ENCODE assay signal across 9 mouse cellular contexts in genomic region chr15:93744191-93744945, GRCm38 (mm10).
DNase-seq lines count a peak whose midpoint lies in the region; ATAC-seq and TF ChIP-seq lines count a peak whose summit lies in the region.
"Had no signal": no experiment of that assay in that cellular context is flagged by ENCODE, and none has a peak within 500 bp of the region (broad histone marks: within the 10 kb centered on the region; RNA-seq: fewer than 3 reads in every experiment).

No protein-coding gene starts in this region.

- no peak for TF ChIP-seq CTCF in embryonic fibroblast, embryonic 13.5 days (IDR thresholded peaks at IDR 0.05; ENCODE audit: borderline replicate concordance, insufficient read depth, low read length)

- 0 out of 2 replicates have a peak overlapping the region, but pooled peaks have one; percentile 15 for H3K27ac ChIP-seq in embryonic fibroblast, embryonic 13.5 days (ENCODE audit: insufficient read depth, low read length)
- H3K27ac ChIP-seq: hindbrain, embryonic 14.5 days had no signal

- no peak overlapping the region for H3K4me3 ChIP-seq in embryonic fibroblast, embryonic 13.5 days (ENCODE audit: insufficient read depth, low read length)

- H3K4me1 ChIP-seq in embryonic fibroblast, embryonic 13.5 days (ENCODE audit: control insufficient read depth, insufficient read depth, low read length): peaks cover 11% of the 10 kb centered on the region

- TF ChIP-seq POLR2A in embryonic fibroblast, embryonic 13.5 days (IDR thresholded peaks at IDR 0.05; ENCODE audit: low read depth, low read length): no peak

- DNase-seq in kidney, postnatal 14 days: peak; percentile 11
- DNase-seq in kidney, postnatal 4 days: no peak
- peak; percentile 55 for DNase-seq in NIH3T3 (ENCODE audit: low read depth)
- no peak for DNase-seq in B cell, adult 2 months
- DNase-seq in layer of hippocampus, adult 9-11 months: no peak

- peak; percentile 68 for ATAC-seq in megakaryocyte, adult 5-6 weeks (ENCODE audit: poor library complexity, severe bottlenecking)
- ATAC-seq: midbrain, embryonic 16.5 days had no signal

Comparison
In these comparisons a context has a peak if more than half of its experiments do, and no peak if none do; other contexts are left out.
1. DNase-seq: peak in kidney, postnatal 14 days (single experiment) and NIH3T3 (single experiment); none in kidney, postnatal 4 days (0 of 2), B cell, adult 2 months (0 of 2) and layer of hippocampus, adult 9-11 months (single experiment).